Mouse (Mus musculus): ENCODE measurements at regions not wholly inside any gene's neighbourhood (a gene's known extent, or its start where the extent isn't known, plus 50 kb on each side); places are given as distances from the start of the nearest gene placed in this dataset.

- H3K36me3 ChIP-seq (ENCODE audit: control insufficient read depth, insufficient read depth, low read length, poor library complexity, severe bottlenecking): no peaks in the 10 kb centered on the region
- H3K27me3 ChIP-seq (ENCODE audit: control insufficient read depth, insufficient read depth, low read length, poor library complexity, severe bottlenecking): no peaks in the 10 kb centered on the region
- peak; percentile 5 for DNase-seq (ENCODE audit: low read depth, low spot score)
These were observed 51.8 kb upstream of the 1190002N15Rik start for GRCm38 (mm10) chr9:94589672-94590071.

GRCm38 (mm10) chr9:94604993-94605392, 64.7 kb upstream of the Slc9a9 start:
- H3K36me3 ChIP-seq (ENCODE audit: control insufficient read depth, insufficient read depth, low read length, poor library complexity, severe bottlenecking): no peaks in the 10 kb centered on the region
- no peaks in the 10 kb centered on the region for H3K27me3 ChIP-seq (ENCODE audit: control insufficient read depth, insufficient read depth, low read length, poor library complexity, severe bottlenecking)
- DNase-seq (ENCODE audit: low read depth, low spot score): no peak

- DNase-seq (ENCODE audit: low read depth, low spot score): no peak
- no peaks in the 10 kb centered on the region for H3K27me3 ChIP-seq (ENCODE audit: control insufficient read depth, insufficient read depth, low read length, poor library complexity, severe bottlenecking)
These were observed 63.3 kb upstream of the Slc9a9 start for GRCm38 (mm10) chr9:94606422-94606821.

GRCm38 (mm10) chr9:94607011-94607749, 62.5 kb upstream of the Slc9a9 start:
- no peak for DNase-seq (ENCODE audit: low read depth, low spot score)
- no peaks in the 10 kb centered on the region for H3K36me3 ChIP-seq (ENCODE audit: control insufficient read depth, insufficient read depth, low read length, poor library complexity, severe bottlenecking)
- no peaks in the 10 kb centered on the region for H3K27me3 ChIP-seq (ENCODE audit: control insufficient read depth, insufficient read depth, low read length, poor library complexity, severe bottlenecking)

More at GRCm38 (mm10) chr9:94606422-94606821, 63.3 kb upstream of the Slc9a9 start:
- H3K36me3 ChIP-seq (ENCODE audit: control insufficient read depth, insufficient read depth, low read length, poor library complexity, severe bottlenecking): no peaks in the 10 kb centered on the region

- Histone ChIP-seq H3K36me3 (ENCODE audit: control insufficient read depth, insufficient read depth, low read length, poor library complexity, severe bottlenecking) (no peaks in the 10 kb centered on the region), H3K27me3 (ENCODE audit: control insufficient read depth, insufficient read depth, low read length, poor library complexity, severe bottlenecking) (no peaks in the 10 kb centered on the region)
These were observed 62.0 kb upstream of the Slc9a9 start for GRCm38 (mm10) chr9:94607750-94608106.

GRCm38 (mm10) chr9:94610101-94610500, 59.6 kb upstream of the Slc9a9 start:
- no peak for DNase-seq (ENCODE audit: low read depth, low spot score)
- H3K36me3 ChIP-seq (ENCODE audit: control insufficient read depth, insufficient read depth, low read length, poor library complexity, severe bottlenecking): no peaks in the 10 kb centered on the region
- no peaks in the 10 kb centered on the region for H3K27me3 ChIP-seq (ENCODE audit: control insufficient read depth, insufficient read depth, low read length, poor library complexity, severe bottlenecking)

More at GRCm38 (mm10) chr9:94607750-94608106, 62.0 kb upstream of the Slc9a9 start:
- no peak for DNase-seq (ENCODE audit: low read depth, low spot score)

- Histone ChIP-seq H3K27me3 (ENCODE audit: control insufficient read depth, insufficient read depth, low read length, poor library complexity, severe bottlenecking) (no peaks in the 10 kb centered on the region), H3K36me3 (ENCODE audit: control insufficient read depth, insufficient read depth, low read length, poor library complexity, severe bottlenecking) (no peaks in the 10 kb centered on the region)
- no peak for DNase-seq (ENCODE audit: low read depth, low spot score)
These were observed 58.9 kb upstream of the Slc9a9 start for GRCm38 (mm10) chr9:94610600-94611337.

GRCm38 (mm10) chr9:94613891-94614671, 55.6 kb upstream of the Slc9a9 start:
- no peaks in the 10 kb centered on the region for H3K27me3 ChIP-seq (ENCODE audit: control insufficient read depth, insufficient read depth, low read length, poor library complexity, severe bottlenecking)
- H3K36me3 ChIP-seq (ENCODE audit: control insufficient read depth, insufficient read depth, low read length, poor library complexity, severe bottlenecking): no peaks in the 10 kb centered on the region
- DNase-seq (ENCODE audit: low read depth, low spot score): peak; percentile 60

GRCm38 (mm10) chr9:94615205-94615604, 54.5 kb upstream of the Slc9a9 start:
- DNase-seq (ENCODE audit: low read depth, low spot score): no peak
- H3K27me3 ChIP-seq (ENCODE audit: control insufficient read depth, insufficient read depth, low read length, poor library complexity, severe bottlenecking): no peaks in the 10 kb centered on the region
- H3K36me3 ChIP-seq (ENCODE audit: control insufficient read depth, insufficient read depth, low read length, poor library complexity, severe bottlenecking): no peaks in the 10 kb centered on the region

- H3K36me3 ChIP-seq (ENCODE audit: control insufficient read depth, insufficient read depth, low read length, poor library complexity, severe bottlenecking): no peaks in the 10 kb centered on the region
- H3K27me3 ChIP-seq (ENCODE audit: control insufficient read depth, insufficient read depth, low read length, poor library complexity, severe bottlenecking): no peaks in the 10 kb centered on the region
- DNase-seq (ENCODE audit: low read depth, low spot score): no peak
These were observed 51.5 kb upstream of the Slc9a9 start for GRCm38 (mm10) chr9:94618079-94618786.
